Mouse (Mus musculus) MEL (cell line): Measurements from ENCODE around the gene Sgpp2.

Experiments used
- BHLHE40 ChIP-seq: IDR thresholded peaks from 2 replicates; pipeline ENCODE4 v1.6.1; 2012; ENCODE audit warnings: low read depth, mild to moderate bottlenecking, inconsistent platforms, low read length, improper control_type of control experiment, borderline replicate concordance
- CHD2 ChIP-seq: IDR thresholded peaks from 2 replicates; pipeline ENCODE4 v1.6.1; 2011; ENCODE audit warnings: low read length, improper control_type of control experiment
- CTCF ChIP-seq, 3 experiments: IDR thresholded peaks in 2 of 3; conservative IDR thresholded peaks in 1 of 3; 2 replicates each; pipeline ENCODE4 v1.5.1; 2011 to 2012; ENCODE audit warnings: low read length in 3 of 3, low read depth in 2 of 3, mild to moderate bottlenecking in 2 of 3, improper control_type of control experiment in 1 of 3, inconsistent platforms in 1 of 3, mixed read lengths in 1 of 3, moderate library complexity in 1 of 3; ENCODE audit not compliant: control insufficient read depth in 1 of 3, insufficient read depth in 1 of 3, poor library complexity in 1 of 3, severe bottlenecking in 1 of 3
- E2F4 ChIP-seq: IDR thresholded peaks from 2 replicates; pipeline ENCODE4 v1.6.1; 2011; ENCODE audit warnings: low read depth, low read length, improper control_type of control experiment, borderline replicate concordance
- ELF1 ChIP-seq: IDR thresholded peaks from 2 replicates; pipeline ENCODE4 v1.6.1; 2014; ENCODE audit warnings: low read depth, mild to moderate bottlenecking, inconsistent platforms, low read length, improper control_type of control experiment, moderate library complexity
- EP300 ChIP-seq, 2 experiments: IDR thresholded peaks; 2 replicates each; pipeline ENCODE4 v1.6.1; 2011; ENCODE audit warnings: improper control_type of control experiment in 2 of 2, low read length in 2 of 2, low read depth in 1 of 2, mild to moderate bottlenecking in 1 of 2
- GATA1 ChIP-seq: IDR thresholded peaks from 2 replicates; pipeline ENCODE4 v1.6.1; 2011; ENCODE audit warnings: low read depth, low read length, improper control_type of control experiment
- MAX ChIP-seq: IDR thresholded peaks from 2 replicates; pipeline ENCODE4 v1.6.1; 2011; ENCODE audit warnings: low read length, improper control_type of control experiment
- POLR2A ChIP-seq, 2 experiments: IDR thresholded peaks; 2 replicates each; pipeline ENCODE4 v1.6.1; 2011 to 2012; ENCODE audit warnings: low read length in 2 of 2, mild to moderate bottlenecking in 2 of 2, control low read depth in 1 of 2, improper control_type of control experiment in 1 of 2, low read depth in 1 of 2, moderate library complexity in 1 of 2; ENCODE audit not compliant: control insufficient read depth in 1 of 2, insufficient read depth in 1 of 2, poor library complexity in 1 of 2
- POLR2AphosphoS2 ChIP-seq: IDR thresholded peaks from 2 replicates; pipeline ENCODE4 v1.6.1; 2011; ENCODE audit warnings: low read length, improper control_type of control experiment
- TAL1 ChIP-seq: IDR thresholded peaks from 2 replicates; pipeline ENCODE4 v1.6.1; 2012; ENCODE audit warnings: mild to moderate bottlenecking, inconsistent platforms, low read length, moderate library complexity, mixed read lengths
- UBTF ChIP-seq: IDR thresholded peaks from 2 replicates; pipeline ENCODE4 v1.6.1; 2012; ENCODE audit warnings: low read depth, mild to moderate bottlenecking, inconsistent platforms, low read length, improper control_type of control experiment, moderate library complexity, borderline replicate concordance; ENCODE audit not compliant: insufficient read depth
- USF1 ChIP-seq: IDR thresholded peaks from 2 replicates; pipeline ENCODE4 v1.6.1; 2014; ENCODE audit warnings: low read depth, mild to moderate bottlenecking, inconsistent platforms, low read length, improper control_type of control experiment, moderate library complexity

GRCm38 (mm10) chr1:78340584-78340983, 30.4 kb downstream of the Sgpp2 start:
- TF ChIP-seq POLR2A (IDR thresholded peaks at IDR 0.05; ENCODE audit: control insufficient read depth in 1 of 2, insufficient read depth in 1 of 2, low read depth in 1 of 2, low read length in 2 of 2, poor library complexity in 1 of 2) (no peak), CTCF (IDR thresholded peaks at IDR 0.05 in 2 of 3, conservative IDR thresholded peaks at IDR 0.05 in 1 of 3; ENCODE audit: control insufficient read depth in 1 of 3, insufficient read depth in 1 of 3, low read depth in 2 of 3, low read length in 3 of 3, poor library complexity in 1 of 3, severe bottlenecking in 1 of 3) (no peak), GATA1 (no peak), EP300 (IDR thresholded peaks at IDR 0.05; ENCODE audit: low read depth in 1 of 2, low read length in 2 of 2) (no peak), BHLHE40 (no peak), E2F4 (no peak), USF1 (no peak), UBTF (no peak), MAX (no peak), POLR2AphosphoS2 (no peak), ELF1 (no peak), CHD2 (no peak), TAL1 (no peak)
